Mouse (Mus musculus): ENCODE results near the gene Zfp345. TPM values are rescaled to one million over a fixed set of nuclear protein-coding genes. Genes with fewer than 3 reads are reported as not detected.
"Not testable (repeated sequence)": the region's sequence is repeated elsewhere in the genome, so short reads cannot be mapped to it uniquely, and the experiment has no call there.

The Zfp345 gene
- not detected in 2 replicates for total RNA-seq (2015; ENCODE audit: low replicate concordance)
- not detected in 2 replicates for total RNA-seq (2017; ENCODE audit: low replicate concordance)

DNA sequence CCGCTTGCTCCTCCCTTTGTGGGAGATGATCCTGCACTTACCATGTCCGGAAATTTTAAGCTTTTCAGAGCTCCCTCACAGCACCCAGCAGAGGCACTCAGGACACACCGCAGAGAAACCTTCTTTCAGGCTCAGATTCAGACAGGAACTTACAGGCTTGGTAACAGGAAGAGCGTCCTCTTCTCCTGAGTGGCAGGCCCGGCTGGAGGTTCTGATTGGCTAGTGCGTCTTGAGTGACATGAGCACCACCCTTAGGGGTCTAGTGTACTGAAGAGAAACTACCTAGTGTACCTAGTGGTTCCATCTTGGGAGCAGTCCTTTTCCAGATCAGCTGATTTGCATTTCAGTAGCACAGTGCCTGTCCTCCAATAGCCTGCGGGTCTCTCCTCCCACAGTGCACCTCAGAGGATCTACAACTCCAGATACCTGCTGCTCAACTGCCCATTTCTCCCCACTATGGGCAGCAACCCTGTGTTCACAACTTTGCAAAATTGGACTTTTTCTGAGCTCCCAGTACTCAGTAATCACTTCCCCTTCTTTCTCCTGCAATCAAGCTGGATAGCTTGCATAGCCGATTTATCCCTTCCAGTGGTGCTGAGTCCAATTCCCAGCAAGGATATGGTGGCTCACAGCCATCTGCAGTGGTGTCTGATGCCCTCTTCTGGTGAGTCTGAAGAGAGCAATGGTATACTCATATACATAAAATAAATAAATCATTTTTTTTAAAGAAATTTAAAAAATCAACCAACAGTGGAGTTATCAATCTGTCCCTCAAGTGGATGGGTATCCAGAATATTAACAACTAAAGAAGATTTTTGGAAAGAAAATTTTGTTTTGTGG lies at the start of gene Zfp345:
TSS of gene Zfp345 (minus strand) at position 153 of the 840 bp plus-strand sequence.
- not testable (repeated sequence) for ATAC-seq (replicated peaks; ENCODE audit: low FRiP score, poor library complexity, severe bottlenecking)

GRCm38 (mm10) chr2:150525703-150526207 lies 40.9 kb upstream of the Zfp345 start:
- no peak for ATAC-seq (replicated peaks; ENCODE audit: low FRiP score, poor library complexity, severe bottlenecking)

GRCm38 (mm10) chr2:150512837-150513236 lies 27.9 kb upstream of the Zfp345 start:
- ATAC-seq (replicated peaks; ENCODE audit: low FRiP score, poor library complexity, severe bottlenecking) = no peak

DNA sequence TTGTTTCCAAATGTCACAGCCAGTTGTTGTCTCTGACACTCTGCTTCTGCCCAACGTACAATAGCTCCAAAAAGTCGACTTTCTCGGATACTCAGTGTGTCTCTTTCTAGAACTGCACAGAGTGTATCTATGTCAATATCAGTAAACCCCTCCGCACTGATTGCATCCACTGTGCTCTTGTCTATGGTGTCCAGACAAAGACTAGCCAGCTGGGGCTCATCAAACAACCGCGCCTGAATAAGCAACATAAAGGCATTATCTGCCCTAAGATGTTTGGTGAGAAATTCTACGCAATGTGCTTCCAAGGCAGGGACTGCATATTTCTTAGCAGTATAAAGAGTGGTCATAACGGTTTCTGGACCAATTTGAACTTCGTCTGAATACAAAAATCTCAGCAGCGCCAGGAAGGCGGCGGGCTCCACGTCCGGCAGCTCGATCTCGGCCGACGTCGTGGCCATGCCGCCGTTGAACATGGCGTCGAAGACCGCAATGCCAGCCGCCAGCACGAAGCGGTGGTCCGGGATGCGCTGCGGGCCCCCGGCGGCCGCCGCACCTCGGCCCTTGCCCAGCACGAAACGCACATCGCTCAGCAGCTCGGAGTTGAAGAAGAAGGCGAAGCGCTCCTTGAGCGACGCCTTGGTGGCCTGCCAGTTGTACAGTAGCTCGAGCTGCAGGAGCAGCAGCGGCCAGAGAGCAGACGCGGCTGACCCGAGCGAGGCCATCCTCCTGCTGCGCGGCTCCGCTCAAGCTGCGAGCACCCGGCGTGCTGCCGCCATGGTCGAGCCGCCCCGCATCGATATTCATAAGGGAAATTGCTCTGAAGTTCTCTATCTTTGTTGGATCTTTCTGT lies 15.5 kb upstream of the Zfp345 start:
- peak; percentile 65 for ATAC-seq (replicated peaks; ENCODE audit: low FRiP score, poor library complexity, severe bottlenecking)

DNA sequence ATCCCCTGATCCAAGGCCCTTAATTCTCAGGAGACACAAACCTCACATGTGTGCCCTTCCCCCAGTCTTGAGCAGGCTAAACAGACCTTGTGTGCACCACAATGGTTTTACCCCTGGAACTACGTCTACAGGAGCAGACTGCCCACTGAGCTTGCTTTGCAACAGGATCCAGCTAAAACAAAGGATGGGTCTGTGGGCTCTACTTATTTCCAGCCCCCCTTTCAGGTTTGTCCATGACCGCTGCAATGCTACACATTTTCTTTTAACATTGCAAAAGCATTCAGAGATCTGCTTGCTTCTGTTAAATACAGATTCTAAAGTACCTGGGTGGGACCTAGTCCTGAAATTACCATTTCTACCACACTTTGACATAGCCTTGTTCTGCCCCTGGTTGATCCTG lies 8.1 kb upstream of the Zfp345 start:
- ATAC-seq (replicated peaks; ENCODE audit: low FRiP score, poor library complexity, severe bottlenecking) = no peak

DNA sequence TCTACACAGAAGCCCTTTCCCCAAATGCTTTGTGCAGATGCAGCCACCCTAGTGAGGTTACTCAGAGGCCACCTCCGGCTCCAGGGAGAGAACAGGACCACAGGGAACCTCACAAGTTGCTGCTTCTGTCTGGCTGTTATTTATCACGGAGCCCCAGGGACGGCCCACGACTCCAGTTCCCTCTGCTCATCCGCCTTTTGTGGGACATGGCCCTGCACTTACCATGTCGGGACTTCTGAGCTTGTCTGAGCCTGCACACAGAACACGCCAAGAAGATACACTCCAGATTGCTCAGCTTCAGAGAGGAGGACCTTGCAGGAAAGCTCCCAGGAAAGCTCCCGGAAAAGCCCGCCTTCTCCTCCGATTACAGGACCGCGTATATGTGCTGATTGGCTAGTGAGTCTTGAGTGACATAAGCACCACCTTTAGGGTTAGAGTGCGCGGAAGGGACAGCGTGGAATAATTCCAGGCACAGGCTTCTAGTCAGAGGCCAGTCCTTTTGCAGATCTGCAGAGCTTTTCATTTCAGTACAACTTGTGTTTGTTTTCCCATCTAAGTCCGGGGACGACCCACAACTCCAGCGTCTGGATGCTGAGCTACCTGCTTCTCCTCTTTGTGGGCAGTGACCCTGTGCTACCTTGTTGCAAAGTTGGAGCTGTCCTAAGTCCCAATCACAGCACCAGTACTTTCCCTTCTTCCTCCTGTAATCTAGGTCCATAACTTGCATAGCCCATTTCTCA lies 33.5 kb downstream of the Zfp345 start, which contains the start of gene Zfp442:
TSS of gene Zfp442 (minus strand) at position 307 of the 740 bp plus-strand sequence.
- peak; percentile 34 for ATAC-seq (replicated peaks; ENCODE audit: low FRiP score, poor library complexity, severe bottlenecking)

DNA sequence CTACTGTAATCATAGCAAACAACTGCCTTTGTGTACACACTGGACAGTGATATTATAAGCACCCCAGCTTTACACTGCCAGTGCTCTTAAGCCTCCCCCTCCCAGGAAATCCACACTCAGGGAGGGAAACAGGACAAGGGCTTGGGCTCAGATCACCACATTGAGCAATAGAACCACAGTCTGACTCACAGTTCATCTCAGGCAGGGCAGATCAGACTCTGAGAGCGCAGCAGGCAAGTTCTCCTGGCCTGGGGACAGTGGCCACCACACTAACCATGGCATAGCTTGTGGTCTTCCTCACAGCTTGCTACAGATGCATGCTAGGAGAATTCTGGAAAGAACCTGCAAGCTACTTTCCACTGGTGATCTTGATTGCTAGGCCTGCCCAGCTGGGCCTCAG lies 45.8 kb downstream of the Zfp345 start:
- ATAC-seq (replicated peaks; ENCODE audit: low FRiP score, poor library complexity, severe bottlenecking) = not testable (repeated sequence)

Other genes starting within 250 kb of the Zfp345 start
- gene Gm21994, start 229.5 kb downstream of the Zfp345 start, total RNA-seq (2015; ENCODE audit: low replicate concordance) = 2.5 TPM in 1 of 2 replicates, not detected in the other
- gene Gm21994, start 229.5 kb downstream of the Zfp345 start, total RNA-seq (2017; ENCODE audit: low replicate concordance) = not detected in 2 replicates
- not detected in 2 replicates for gene Gm14124, start 227.6 kb downstream of the Zfp345 start, total RNA-seq (2015; ENCODE audit: low replicate concordance)
- gene Gm14124, start 227.6 kb downstream of the Zfp345 start, total RNA-seq (2017; ENCODE audit: low replicate concordance) = not detected in 2 replicates
- gene Gm10130, start 161.4 kb downstream of the Zfp345 start, total RNA-seq (2015; ENCODE audit: low replicate concordance) = 16.9 TPM in 1 of 2 replicates, not detected in the other
- not detected in 2 replicates for gene Gm10130, start 161.4 kb downstream of the Zfp345 start, total RNA-seq (2017; ENCODE audit: low replicate concordance)
- gene 3300002I08Rik, start 122.3 kb downstream of the Zfp345 start, total RNA-seq (2015; ENCODE audit: low replicate concordance) = not detected in 2 replicates
- not detected in 2 replicates for gene 3300002I08Rik, start 122.3 kb downstream of the Zfp345 start, total RNA-seq (2017; ENCODE audit: low replicate concordance)
- not detected in 2 replicates for gene Zfp442, start 33.6 kb downstream of the Zfp345 start, total RNA-seq (2015; ENCODE audit: low replicate concordance)
- 1.5 TPM in 1 of 2 replicates, not detected in the other for gene Zfp442, start 33.6 kb downstream of the Zfp345 start, total RNA-seq (2017; ENCODE audit: low replicate concordance)
- gene Cst7, start 85.3 kb upstream of the Zfp345 start, total RNA-seq (2015; ENCODE audit: low replicate concordance) = 26.8 and 31.7 TPM in 2 replicates
- 10.7 and 24.7 TPM in 2 replicates for gene Cst7, start 85.3 kb upstream of the Zfp345 start, total RNA-seq (2017; ENCODE audit: low replicate concordance)
- 16.6 and 25.2 TPM in 2 replicates for gene Apmap, start 123.5 kb upstream of the Zfp345 start, total RNA-seq (2015; ENCODE audit: low replicate concordance)
- gene Apmap, start 123.5 kb upstream of the Zfp345 start, total RNA-seq (2017; ENCODE audit: low replicate concordance) = 18.1 and 35.9 TPM in 2 replicates
- gene Acss1, start 183.4 kb upstream of the Zfp345 start, total RNA-seq (2015; ENCODE audit: low replicate concordance) = 28.1 and 35.6 TPM in 2 replicates
- gene Acss1, start 183.4 kb upstream of the Zfp345 start, total RNA-seq (2017; ENCODE audit: low replicate concordance) = 34.8 and 43.3 TPM in 2 replicates
- gene Vsx1, start 204.3 kb upstream of the Zfp345 start, total RNA-seq (2015; ENCODE audit: low replicate concordance) = not detected in 2 replicates
- gene Vsx1, start 204.3 kb upstream of the Zfp345 start, total RNA-seq (2017; ENCODE audit: low replicate concordance) = 0.51 TPM in 1 of 2 replicates, not detected in the other